ENCODE assay signal across 19 mouse cellular contexts in the genomic region with DNA sequence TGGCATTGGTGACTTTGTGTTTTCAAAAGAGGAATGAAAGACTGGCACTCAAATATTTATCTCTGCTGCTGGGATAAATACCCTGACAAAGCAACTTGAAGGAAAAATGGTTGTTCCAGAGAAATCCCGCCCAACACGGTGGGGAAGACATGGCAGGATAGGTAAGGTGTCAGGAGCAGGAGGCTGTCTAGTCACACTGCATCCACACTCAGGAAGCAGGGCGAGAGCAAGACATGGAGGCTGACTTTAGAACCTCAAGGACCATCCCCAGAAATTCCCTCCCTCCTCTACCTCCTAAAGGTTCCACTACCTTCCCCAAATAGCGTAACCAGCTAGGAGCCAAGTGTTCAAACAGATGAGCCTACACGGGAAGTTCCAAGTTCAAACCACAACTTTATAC.
DNase-seq lines count a peak whose midpoint lies in the region; ATAC-seq lines count a peak whose summit lies in the region.
"Had no signal": no experiment of that assay in that cellular context is flagged by ENCODE, and none has a peak within 500 bp of the region (broad histone marks: within the 10 kb centered on the region; RNA-seq: fewer than 3 reads in every experiment).

No protein-coding gene starts in this region.

- 91% methylated on average over 5 of the region's 5 CpGs for WGBS in midbrain, embryonic 11.5 days
- 94% methylated on average over 5 of the region's 5 CpGs for WGBS in midbrain, embryonic 14.5 days

- peak; percentile 61 for DNase-seq in heart, adult 11 months
- no peak for DNase-seq in heart, postnatal 14 days
- DNase-seq in midbrain, embryonic 11.5 days (ENCODE audit: low spot score, missing footprints) = peak; percentile 69
- no peak for DNase-seq in midbrain, embryonic 14.5 days
- DNase-seq: adrenal gland, adult 2 months; adrenal gland, adult 8-10 months; adrenal gland, postnatal 10 days; adrenal gland, postnatal 14 days; adrenal gland, postnatal 25 days; adrenal gland, postnatal 36 days; B cell, adult 2 months; cerebellum, adult 11 months; cerebellum, adult 11-12 months; cerebellum, adult 18-20 months had no signal

- H3K36me3 ChIP-seq in midbrain, embryonic 11.5 days (ENCODE audit: control insufficient read depth, insufficient read depth, low read length) = no peaks in the 10 kb centered on the region
- no peaks in the 10 kb centered on the region for H3K36me3 ChIP-seq in midbrain, embryonic 14.5 days (ENCODE audit: control insufficient read depth, insufficient read depth, low read length)
- H3K36me3 ChIP-seq: G1E had no signal

- ATAC-seq in midbrain, embryonic 11.5 days (ENCODE audit: low FRiP score) = no peak
- ATAC-seq in midbrain, embryonic 14.5 days (ENCODE audit: low FRiP score, low TSS enrichment) = no peak
- ATAC-seq: activated CD4-positive, CD25-positive, alpha-beta regulatory T cell, adult 4 months; CD4-positive, CD25-positive, alpha-beta regulatory T cell, adult 4 months; Patski had no signal

- H3K9me3 ChIP-seq in midbrain, embryonic 11.5 days (ENCODE audit: control insufficient read depth, low read length) = no peaks in the 10 kb centered on the region
- no peaks in the 10 kb centered on the region for H3K9me3 ChIP-seq in midbrain, embryonic 14.5 days (ENCODE audit: control insufficient read depth, low read length)
- H3K9me3 ChIP-seq: G1E had no signal

- no peak overlapping the region for H3K27ac ChIP-seq in midbrain, embryonic 11.5 days (ENCODE audit: low read depth, low read length)
- no peak overlapping the region for H3K27ac ChIP-seq in midbrain, embryonic 14.5 days (replicated peaks; ENCODE audit: low read depth, low read length)

- intact Hi-C loops in heart, postnatal 14 days (cut with DNase I) = no loop called here

- no peaks in the 10 kb centered on the region for H3K4me1 ChIP-seq in midbrain, embryonic 11.5 days (ENCODE audit: control insufficient read depth, insufficient read depth, low read length)
- H3K4me1 ChIP-seq in midbrain, embryonic 14.5 days (ENCODE audit: control insufficient read depth, insufficient read depth, low read length) = no peaks in the 10 kb centered on the region

- H3K4me3 ChIP-seq in midbrain, embryonic 11.5 days (ENCODE audit: low read depth, low read length) = no peak overlapping the region
- no peak overlapping the region for H3K4me3 ChIP-seq in midbrain, embryonic 14.5 days (replicated peaks; ENCODE audit: low read depth, low read length)

- no peaks in the 10 kb centered on the region for H3K27me3 ChIP-seq in midbrain, embryonic 11.5 days (ENCODE audit: control insufficient read depth, insufficient read depth, low read length)
- H3K27me3 ChIP-seq in midbrain, embryonic 14.5 days (ENCODE audit: control insufficient read depth, insufficient read depth, low read length) = no peaks in the 10 kb centered on the region
- H3K27me3 ChIP-seq: CH12.LX, Patski had no signal

- H3K4me2 ChIP-seq in midbrain, embryonic 11.5 days = no peak overlapping the region
- H3K4me2 ChIP-seq in midbrain, embryonic 14.5 days (ENCODE audit: low read length) = no peak overlapping the region

- no peak overlapping the region for H3K9ac ChIP-seq in midbrain, embryonic 11.5 days (ENCODE audit: low read length)
- H3K9ac ChIP-seq in midbrain, embryonic 14.5 days (replicated peaks; ENCODE audit: low read length) = no peak overlapping the region

Comparison
In these comparisons a context has a peak if more than half of its experiments do, and no peak if none do; other contexts are left out.
1. DNase-seq: peak in heart, adult 11 months (single experiment) and midbrain, embryonic 11.5 days (single experiment); none in heart, postnatal 14 days (0 of 2) and midbrain, embryonic 14.5 days (single experiment).